Mouse (Mus musculus): ENCODE measurements around the gene Me3. TPM values are rescaled to one million over a fixed set of nuclear protein-coding genes. Genes with fewer than 3 reads are reported as not detected.

Gene Me3
- polyA plus RNA-seq, 1 experiment from 2014 or later = 3.2 TPM

- no peak overlapping the region for H3K4me3 ChIP-seq (ENCODE audit: low read depth, low read length)
- no peak overlapping the region for H3K9ac ChIP-seq (replicated peaks; ENCODE audit: low read depth)
- H3K27ac ChIP-seq (ENCODE audit: low read length) = no peak overlapping the region
- no peak overlapping the region for H3K4me2 ChIP-seq (replicated peaks; ENCODE audit: low read depth, low read length)
- H3K4me1 ChIP-seq (ENCODE audit: insufficient read depth, low read depth, low read length) = no peaks in the 10 kb centered on the region
- no peak for TF ChIP-seq CTCF (IDR thresholded peaks at IDR 0.05)
- ATAC-seq = no peak
- 60% methylated on average over 7 of the region's 7 CpGs for WGBS
- DNase-seq (ENCODE audit: low spot score) = no peak
- H3K27me3 ChIP-seq (replicated peaks; ENCODE audit: insufficient read depth, low read length) = no peaks in the 10 kb centered on the region
- H3K9me3 ChIP-seq (ENCODE audit: low read length) = no peaks in the 10 kb centered on the region
- H3K36me3 ChIP-seq (ENCODE audit: insufficient read depth, low read length) = no peaks in the 10 kb centered on the region
These were observed 25.6 kb downstream of the Me3 start for GRCm38 (mm10) chr7:89657692-89658212.

DNA sequence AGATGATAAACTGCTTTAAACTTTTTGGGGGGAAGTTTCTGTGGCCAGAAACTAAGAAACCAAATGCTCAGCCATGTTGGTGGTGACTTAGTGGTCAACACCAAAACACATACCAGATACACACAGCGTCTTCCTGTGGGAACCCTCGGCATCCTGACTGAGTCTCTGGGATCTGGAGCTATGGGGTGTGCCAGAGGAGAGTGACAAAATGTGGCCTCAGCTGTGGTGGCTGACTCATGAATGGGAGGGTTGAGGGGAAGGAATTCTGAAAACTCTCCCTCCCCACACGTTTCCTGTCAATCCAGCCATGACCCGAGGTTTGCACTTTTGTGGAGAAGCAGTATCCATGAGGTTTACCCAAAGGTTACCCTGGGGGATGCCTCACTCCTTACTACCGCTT lies 32.0 kb downstream of the Me3 start:
- ATAC-seq (no peak; the same call in 1 of the 2 replicates), DNase-seq (ENCODE audit: low spot score) (no peak)
- TF ChIP-seq CTCF (IDR thresholded peaks at IDR 0.05) = no peak
- no peak for TF ChIP-seq EP300 (IDR thresholded peaks at IDR 0.05)
- no peak overlapping the region for H3K9ac ChIP-seq (replicated peaks; ENCODE audit: low read depth)
- no peaks in the 10 kb centered on the region for H3K4me1 ChIP-seq (ENCODE audit: insufficient read depth, low read depth, low read length)
- no peaks in the 10 kb centered on the region for H3K36me3 ChIP-seq (ENCODE audit: insufficient read depth, low read length)
- H3K4me2 ChIP-seq (replicated peaks; ENCODE audit: low read depth, low read length) = no peak overlapping the region
- H3K27me3 ChIP-seq (replicated peaks; ENCODE audit: insufficient read depth, low read length) = no peaks in the 10 kb centered on the region
- 57% methylated on average over 5 of the region's 5 CpGs for WGBS
- H3K9me3 ChIP-seq (ENCODE audit: low read length) = no peaks in the 10 kb centered on the region
- no peak overlapping the region for H3K27ac ChIP-seq (ENCODE audit: low read length)
- H3K4me3 ChIP-seq (ENCODE audit: low read depth, low read length) = no peak overlapping the region

- Histone ChIP-seq H3K27me3 (replicated peaks; ENCODE audit: insufficient read depth, low read length) (no peaks in the 10 kb centered on the region), H3K9ac (replicated peaks; ENCODE audit: low read depth) (no peak overlapping the region), H3K4me3 (ENCODE audit: low read depth, low read length) (no peak overlapping the region), H3K27ac (ENCODE audit: low read length) (no peak overlapping the region), H3K9me3 (ENCODE audit: low read length) (no peaks in the 10 kb centered on the region), H3K4me1 (ENCODE audit: insufficient read depth, low read depth, low read length) (no peaks in the 10 kb centered on the region), H3K4me2 (replicated peaks; ENCODE audit: low read depth, low read length) (no peak overlapping the region), H3K36me3 (ENCODE audit: insufficient read depth, low read length) (no peaks in the 10 kb centered on the region)
- DNase-seq (ENCODE audit: low spot score) = no peak
- no peak for ATAC-seq
- TF ChIP-seq CTCF (IDR thresholded peaks at IDR 0.05) (no peak), EP300 (IDR thresholded peaks at IDR 0.05) (no peak)
- 74% methylated on average over 3 of the region's 3 CpGs for WGBS
These were observed 34.2 kb downstream of the Me3 start for GRCm38 (mm10) chr7:89666361-89666760.

DNA sequence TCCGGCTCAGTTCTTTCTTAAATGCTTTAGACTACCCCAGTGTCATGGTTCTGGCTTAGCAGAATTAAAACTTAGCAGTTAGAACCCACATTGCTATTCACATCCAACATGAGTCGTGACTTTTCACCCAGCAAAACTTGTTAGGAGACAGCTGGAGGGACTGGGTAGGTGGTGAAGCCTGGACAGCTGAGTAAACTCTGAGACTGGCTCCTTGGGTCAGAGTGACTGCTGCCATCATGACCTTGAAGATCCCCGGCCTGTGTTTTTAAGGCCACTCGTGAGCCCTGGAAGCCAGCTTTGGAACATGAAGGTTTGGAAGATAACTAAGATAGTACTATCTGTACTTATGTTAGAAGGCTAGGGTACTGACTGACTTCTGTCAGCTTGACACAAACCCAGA lies 35.4 kb downstream of the Me3 start:
- no peak for ATAC-seq
- Histone ChIP-seq H3K4me2 (replicated peaks; ENCODE audit: low read depth, low read length) (no peak overlapping the region), H3K4me1 (ENCODE audit: insufficient read depth, low read depth, low read length) (no peaks in the 10 kb centered on the region), H3K4me3 (ENCODE audit: low read depth, low read length) (no peak overlapping the region), H3K36me3 (ENCODE audit: insufficient read depth, low read length) (no peaks in the 10 kb centered on the region), H3K27me3 (replicated peaks; ENCODE audit: insufficient read depth, low read length) (no peaks in the 10 kb centered on the region), H3K9ac (replicated peaks; ENCODE audit: low read depth) (no peak overlapping the region), H3K9me3 (ENCODE audit: low read length) (no peaks in the 10 kb centered on the region), H3K27ac (ENCODE audit: low read length) (no peak overlapping the region)
- WGBS = 83% methylated on average over 4 of the region's 4 CpGs
- TF ChIP-seq CTCF (IDR thresholded peaks at IDR 0.05) = no peak
- no peak for TF ChIP-seq EP300 (IDR thresholded peaks at IDR 0.05)
- no peak for DNase-seq (ENCODE audit: low spot score)

DNA sequence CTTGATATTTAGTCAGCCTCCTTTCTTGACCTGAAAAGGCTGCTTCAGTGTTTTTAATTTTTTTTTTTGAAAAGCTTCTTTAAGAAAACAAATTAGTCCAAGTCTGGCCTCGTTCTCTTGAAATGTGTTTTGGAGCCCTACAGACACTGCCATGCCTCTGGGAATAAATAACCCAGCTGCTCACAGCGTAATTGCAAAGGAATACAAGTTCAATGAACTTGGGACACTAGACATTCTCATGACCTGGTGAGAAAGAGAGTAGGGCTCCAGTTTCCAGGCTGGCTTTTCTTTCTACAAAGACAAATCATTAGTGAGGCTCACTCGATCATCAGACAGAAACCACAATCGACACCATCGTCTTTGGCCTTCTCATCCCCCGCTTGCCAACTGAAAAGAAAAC lies 37.3 kb downstream of the Me3 start:
- Histone ChIP-seq H3K36me3 (ENCODE audit: insufficient read depth, low read length) (no peaks in the 10 kb centered on the region), H3K4me3 (ENCODE audit: low read depth, low read length) (no peak overlapping the region), H3K9ac (replicated peaks; ENCODE audit: low read depth) (no peak overlapping the region), H3K4me1 (ENCODE audit: insufficient read depth, low read depth, low read length) (no peaks in the 10 kb centered on the region), H3K27me3 (replicated peaks; ENCODE audit: insufficient read depth, low read length) (no peaks in the 10 kb centered on the region), H3K9me3 (ENCODE audit: low read length) (no peaks in the 10 kb centered on the region), H3K4me2 (replicated peaks; ENCODE audit: low read depth, low read length) (no peak overlapping the region), H3K27ac (ENCODE audit: low read length) (no peak overlapping the region)
- DNase-seq (ENCODE audit: low spot score) (no peak), ATAC-seq (no peak)
- TF ChIP-seq CTCF (IDR thresholded peaks at IDR 0.05) = no peak
- no peak for TF ChIP-seq EP300 (IDR thresholded peaks at IDR 0.05)
- WGBS = 72% methylated on average over 6 of the region's 6 CpGs

GRCm38 (mm10) chr7:89671104-89671831 lies 39.1 kb downstream of the Me3 start:
- no peak for ATAC-seq
- Histone ChIP-seq H3K27ac (ENCODE audit: low read length) (no peak overlapping the region), H3K9me3 (ENCODE audit: low read length) (no peaks in the 10 kb centered on the region), H3K27me3 (replicated peaks; ENCODE audit: insufficient read depth, low read length) (no peaks in the 10 kb centered on the region), H3K36me3 (ENCODE audit: insufficient read depth, low read length) (no peaks in the 10 kb centered on the region), H3K9ac (replicated peaks; ENCODE audit: low read depth) (no peak overlapping the region), H3K4me1 (ENCODE audit: insufficient read depth, low read depth, low read length) (no peaks in the 10 kb centered on the region), H3K4me2 (replicated peaks; ENCODE audit: low read depth, low read length) (no peak overlapping the region), H3K4me3 (ENCODE audit: low read depth, low read length) (no peak overlapping the region)
- 81% methylated on average over 6 of the region's 6 CpGs for WGBS
- TF ChIP-seq CTCF (IDR thresholded peaks at IDR 0.05) = no peak
- TF ChIP-seq EP300 (IDR thresholded peaks at IDR 0.05) = no peak
- DNase-seq (ENCODE audit: low spot score) = no peak

Measured in lung, postnatal 0 days (tissue).